Mouse (Mus musculus): ENCODE measurements around the gene Cacna1d.

Cacna1d gene

DNA sequence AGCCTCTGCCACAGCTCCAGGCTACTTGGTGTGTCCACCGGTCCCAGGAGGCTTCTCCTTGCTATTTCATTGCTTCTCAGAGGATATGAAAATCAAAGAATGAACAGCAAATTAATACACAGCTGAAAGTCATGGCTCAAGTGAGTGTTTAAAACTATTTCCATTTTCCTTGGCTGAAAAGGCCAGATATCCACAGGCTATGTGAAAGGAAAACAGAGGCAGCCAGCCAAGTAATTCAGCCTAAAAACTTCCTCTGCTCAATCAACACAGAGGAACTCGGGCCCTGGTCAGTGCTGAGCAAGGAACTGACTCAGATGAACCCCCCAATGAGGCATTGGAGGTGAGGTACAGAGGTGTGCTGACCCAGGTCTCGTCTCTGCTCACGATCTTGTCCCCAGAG, 165.0 kb downstream of the Cacna1d start:
- no peak for DNase-seq

GRCm38 (mm10) chr14:30324994-30325393, 166.3 kb downstream of the Cacna1d start:
- no peak for DNase-seq

- DNase-seq = no peak
Observed at GRCm38 (mm10) chr14:30318715-30319437, 172.4 kb downstream of the Cacna1d start.

DNA sequence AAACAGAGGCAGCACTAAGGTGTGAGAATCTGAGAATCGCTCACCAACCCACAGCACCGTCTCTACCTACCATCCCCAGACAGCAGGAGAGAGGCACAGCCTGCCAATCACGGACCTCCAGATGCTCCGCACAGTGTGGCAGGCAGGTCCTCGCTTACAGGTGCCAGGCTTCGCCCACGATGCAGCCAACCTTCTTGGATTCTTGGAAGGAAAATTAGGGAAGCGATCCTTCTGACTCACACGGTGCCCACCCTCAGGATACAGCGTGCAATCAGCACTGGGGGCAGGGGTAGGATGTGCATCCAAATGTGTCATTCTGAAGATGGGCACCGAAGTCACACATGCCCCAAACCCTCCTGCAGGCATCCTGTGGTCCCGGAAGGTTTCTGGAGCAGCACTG, 173.0 kb downstream of the Cacna1d start:
- DNase-seq = no peak

- DNase-seq = no peak
Observed at GRCm38 (mm10) chr14:30317616-30318015, 173.6 kb downstream of the Cacna1d start.

DNA sequence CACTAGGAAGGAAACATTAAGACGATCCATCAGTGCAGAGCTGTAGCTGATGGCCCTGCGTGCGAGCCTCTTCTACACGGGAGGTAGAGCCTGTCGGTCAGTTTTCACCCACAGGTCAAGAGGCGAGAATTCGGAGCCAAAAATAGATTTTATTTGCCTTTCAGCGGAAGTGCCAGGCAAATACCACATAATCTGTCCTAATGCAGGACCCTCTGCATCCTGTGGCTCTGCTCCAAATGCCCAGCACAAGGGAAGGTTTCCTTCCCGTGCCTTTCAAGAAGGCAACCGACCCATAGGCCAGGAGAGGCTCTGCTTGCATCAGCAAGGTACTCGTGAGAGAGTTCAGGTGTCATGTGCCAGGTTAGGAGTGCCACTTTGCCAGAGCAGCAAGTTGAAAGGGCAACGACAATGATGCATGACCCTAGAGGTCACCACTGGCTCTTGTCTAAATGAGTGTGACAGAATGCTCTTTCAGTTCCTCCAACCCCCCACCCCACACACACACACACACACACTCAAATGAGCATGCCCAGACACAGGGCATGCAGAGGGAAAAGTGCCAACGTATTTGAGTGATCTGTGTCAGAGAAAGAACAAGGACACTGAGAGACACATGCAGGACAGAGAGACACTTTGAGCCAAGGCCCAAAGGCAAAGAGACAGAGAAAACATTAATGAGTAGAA, 179.9 kb downstream of the Cacna1d start:
- DNase-seq = no peak

DNA sequence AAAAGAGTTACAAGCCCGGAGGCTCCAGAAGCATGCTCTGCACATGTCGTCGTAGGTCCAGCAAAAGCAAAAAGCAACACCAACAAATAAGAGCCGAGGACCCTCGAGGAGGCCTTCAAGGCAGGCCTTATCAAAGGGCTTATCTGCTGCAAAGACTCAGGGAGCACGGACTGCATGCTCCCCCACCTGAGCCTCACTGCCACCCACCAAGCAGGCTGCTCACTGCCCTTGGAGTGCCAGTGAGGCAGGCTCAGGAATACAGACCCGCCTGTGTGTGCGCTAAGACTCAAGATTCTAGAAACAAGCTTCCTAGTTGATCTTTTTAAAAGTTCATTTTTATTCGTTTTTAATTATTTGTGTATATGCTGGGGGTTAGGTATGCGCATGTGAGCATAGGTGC, 181.0 kb downstream of the Cacna1d start:
- no peak for DNase-seq

GRCm38 (mm10) chr14:30306221-30306620, 185.0 kb downstream of the Cacna1d start:
- no peak for DNase-seq

GRCm38 (mm10) chr14:30299946-30300345, 191.3 kb downstream of the Cacna1d start:
- DNase-seq = no peak

DNA sequence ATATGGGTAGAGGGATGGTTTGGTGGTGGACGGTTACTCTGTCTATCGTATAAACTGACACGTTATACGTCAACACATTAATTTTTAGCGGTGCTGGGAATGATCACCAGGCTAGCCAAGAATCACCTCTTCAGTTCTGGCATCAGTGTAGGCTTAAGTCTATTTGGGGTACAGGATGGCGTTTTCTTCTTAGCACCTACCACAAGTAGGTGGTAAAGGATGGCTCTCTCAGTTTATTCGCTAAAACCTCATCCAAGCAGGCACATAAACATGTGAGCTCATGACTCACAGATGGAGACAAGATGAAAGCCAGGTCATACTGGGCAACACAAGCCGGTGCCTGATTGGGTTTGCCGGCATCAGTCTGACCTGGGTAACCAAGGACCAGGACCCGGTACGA, 193.8 kb downstream of the Cacna1d start:
- no peak for DNase-seq

- DNase-seq = no peak
Observed at GRCm38 (mm10) chr14:30292135-30292463, 199.2 kb downstream of the Cacna1d start.

DNA sequence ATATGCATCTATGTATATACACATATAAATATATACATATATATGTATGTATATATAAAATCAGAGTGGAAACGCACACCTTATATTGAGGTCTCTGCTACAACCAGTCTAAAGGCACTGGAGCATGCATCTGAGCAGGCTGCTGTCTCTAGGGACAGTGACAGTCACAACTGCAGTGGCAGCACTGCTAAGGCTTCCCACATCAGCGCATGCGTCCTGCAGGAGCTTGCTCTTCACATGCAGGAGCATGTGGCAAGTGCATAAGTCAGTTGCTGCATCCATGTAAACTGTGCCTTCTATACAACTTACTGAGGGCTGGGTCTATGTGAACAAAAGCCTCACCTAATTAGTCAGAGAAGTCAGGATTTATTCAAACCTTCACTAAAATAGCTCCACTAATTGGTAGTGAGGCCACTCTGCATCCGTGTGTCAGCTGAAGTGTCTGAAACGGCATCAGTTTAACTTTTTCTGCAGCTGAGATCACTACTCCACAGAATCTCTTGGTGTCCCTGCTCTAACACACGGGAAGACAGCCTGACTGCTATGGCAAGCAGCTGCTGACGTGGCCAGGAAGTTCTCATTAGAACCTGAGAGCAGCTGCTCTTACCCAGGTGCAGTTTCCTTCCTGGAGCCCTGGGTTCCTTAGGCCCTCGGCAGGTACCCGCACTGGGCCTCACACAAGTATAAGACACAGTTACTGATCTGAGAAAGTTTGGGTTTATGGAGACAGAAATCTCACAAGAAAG, 199.7 kb downstream of the Cacna1d start:
- DNase-seq = no peak

DNA sequence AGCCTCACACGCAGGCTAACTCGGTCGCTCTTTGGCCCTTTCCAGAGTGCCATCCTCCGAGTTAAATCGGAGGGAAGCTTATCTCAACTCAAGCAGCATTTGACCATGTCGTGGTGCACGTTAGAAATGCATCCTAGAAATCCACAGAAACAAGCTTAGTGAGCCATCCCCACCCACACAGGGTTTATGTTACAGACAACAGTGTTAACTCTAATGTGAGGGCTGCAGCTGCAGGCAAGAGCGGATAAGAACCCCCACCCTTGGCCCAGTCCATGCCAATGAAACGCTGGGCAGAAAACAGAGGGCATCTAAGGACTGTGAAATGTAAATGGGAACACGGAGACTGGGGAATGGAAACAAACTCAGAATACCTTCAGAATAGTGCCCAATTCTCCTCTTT, 206.8 kb downstream of the Cacna1d start:
- DNase-seq = no peak

DNA sequence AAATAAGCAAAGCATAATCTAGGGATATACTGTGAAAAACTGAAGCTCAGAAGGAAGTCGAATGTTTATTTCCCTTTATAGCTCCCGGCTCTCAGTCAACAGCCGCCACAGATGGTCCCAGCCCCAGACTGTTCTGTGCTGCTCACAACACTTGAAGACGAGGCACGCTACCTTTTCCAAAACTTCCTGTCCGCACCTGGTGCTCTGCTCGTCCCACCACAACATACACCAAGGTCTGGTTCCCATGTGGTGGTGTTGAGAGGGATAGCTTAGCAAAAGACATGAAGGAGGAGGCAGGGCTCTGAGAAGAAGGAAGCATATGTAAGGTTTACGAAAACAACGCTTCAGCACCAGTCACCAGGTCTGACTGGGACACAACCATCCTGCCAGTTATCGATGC, 207.2 kb downstream of the Cacna1d start:
- no peak for DNase-seq

DNA sequence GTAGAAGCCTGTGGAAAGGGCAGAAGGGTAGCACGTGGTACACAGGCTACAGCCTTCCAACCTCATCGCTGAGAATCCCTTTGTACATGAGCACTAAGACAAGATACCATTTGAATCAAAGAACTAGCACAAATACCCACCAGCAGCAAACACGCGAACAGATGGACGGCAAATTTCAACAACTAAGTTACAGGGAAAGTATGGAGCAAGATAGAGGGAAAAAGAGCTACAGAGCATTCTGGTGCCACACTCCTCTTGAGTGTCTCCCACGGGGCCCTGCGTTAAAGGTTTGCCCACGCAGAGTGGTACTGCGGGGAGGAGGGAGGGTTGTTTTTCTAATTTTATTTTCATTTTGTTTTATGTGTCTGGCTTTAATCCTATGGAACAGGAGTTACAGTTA, 215.7 kb downstream of the Cacna1d start:
- DNase-seq = no peak

GRCm38 (mm10) chr14:30272976-30273375, 218.3 kb downstream of the Cacna1d start:
- no peak for DNase-seq

DNA sequence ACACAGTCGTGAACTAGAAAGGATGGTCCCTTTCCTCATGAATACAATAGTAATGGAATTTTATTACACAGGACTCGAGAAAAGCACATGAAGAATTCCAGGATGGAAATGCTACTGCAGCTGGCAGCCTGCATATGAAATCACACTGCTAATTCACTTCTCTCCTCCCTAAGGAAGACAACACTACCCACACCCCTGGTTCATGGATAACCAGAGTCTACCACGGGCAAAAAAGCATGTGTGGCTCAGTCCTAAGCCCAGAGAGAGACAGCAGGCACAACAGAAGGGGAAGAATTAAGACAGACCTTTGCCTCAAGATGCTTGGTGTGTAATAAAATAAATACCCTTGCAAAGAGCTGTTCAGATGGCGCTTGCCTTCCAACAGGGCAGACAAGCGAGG, 218.7 kb downstream of the Cacna1d start:
- no peak for DNase-seq

DNA sequence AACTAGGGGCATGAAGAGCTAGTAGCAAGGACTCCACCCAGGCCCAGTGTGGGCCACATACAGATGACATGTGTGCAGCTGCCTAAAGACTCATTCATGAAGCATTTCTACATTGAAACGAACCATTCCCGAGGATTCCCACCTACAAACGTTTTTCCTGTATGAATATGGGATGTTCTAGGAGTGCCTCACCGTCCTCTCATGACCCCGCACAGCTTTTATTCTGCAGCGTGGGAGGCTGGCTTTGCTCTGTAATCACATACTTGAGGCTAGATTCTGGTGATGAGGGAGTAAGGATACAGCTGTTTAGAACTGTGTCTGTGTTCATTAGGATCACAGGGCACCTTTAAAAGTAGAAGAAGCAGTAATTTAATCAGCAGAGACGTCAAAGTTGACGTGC, 219.4 kb downstream of the Cacna1d start:
- DNase-seq = no peak

GRCm38 (mm10) chr14:30270350-30270749, 220.9 kb downstream of the Cacna1d start:
- DNase-seq = no peak

DNA sequence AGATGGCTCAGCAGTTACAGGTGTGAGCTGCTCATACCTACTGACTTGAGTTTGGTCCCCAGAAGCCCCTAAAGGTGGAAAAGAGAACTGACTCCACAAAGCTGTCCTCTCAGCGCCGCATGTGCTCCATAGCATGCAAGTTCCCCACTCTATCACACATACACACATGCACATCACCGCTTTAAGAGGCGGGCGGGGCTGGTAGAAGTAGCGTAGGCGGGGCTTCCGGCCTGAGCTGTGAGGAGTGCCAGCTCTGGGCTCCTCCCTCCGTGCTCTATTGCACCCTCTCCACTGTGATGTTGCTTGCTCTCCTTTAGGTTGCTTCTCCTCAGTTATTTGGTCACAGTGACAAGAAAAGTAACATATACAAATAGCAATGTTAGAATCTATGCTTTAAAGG, 225.5 kb downstream of the Cacna1d start:
- DNase-seq = no peak

DNA sequence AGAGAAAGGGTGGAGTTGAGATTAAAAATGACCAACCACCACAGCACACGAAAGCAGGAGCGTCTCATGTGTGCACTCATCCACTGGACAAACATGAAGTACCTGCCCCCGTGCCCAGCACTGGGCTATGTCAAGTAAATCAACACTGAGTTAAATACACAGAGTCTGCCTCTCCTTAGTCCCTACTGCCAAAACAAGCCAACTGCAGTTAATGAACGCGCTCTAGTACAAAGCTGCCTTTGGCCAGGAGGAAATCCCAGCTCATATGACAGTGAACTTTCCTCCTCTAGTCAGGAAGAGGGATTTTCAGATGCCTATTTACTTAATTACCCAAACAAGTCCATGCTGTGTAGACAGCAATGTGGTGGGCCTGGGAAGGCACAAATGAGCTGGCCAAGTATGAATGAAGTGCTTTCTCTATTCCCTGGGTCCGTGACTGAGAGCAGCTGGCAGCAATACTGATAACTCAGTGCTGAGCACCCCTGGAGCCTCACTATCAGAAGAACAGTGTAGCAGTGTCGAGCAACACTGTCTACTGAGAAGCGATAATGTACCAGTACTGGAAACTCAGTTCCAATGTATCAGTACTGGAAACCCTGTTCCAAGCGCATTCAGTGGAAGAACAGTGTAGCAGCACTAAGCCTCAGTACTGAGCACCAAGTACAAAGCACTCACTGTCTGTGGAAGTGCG, 229.5 kb downstream of the Cacna1d start:
- no peak for DNase-seq

DNA sequence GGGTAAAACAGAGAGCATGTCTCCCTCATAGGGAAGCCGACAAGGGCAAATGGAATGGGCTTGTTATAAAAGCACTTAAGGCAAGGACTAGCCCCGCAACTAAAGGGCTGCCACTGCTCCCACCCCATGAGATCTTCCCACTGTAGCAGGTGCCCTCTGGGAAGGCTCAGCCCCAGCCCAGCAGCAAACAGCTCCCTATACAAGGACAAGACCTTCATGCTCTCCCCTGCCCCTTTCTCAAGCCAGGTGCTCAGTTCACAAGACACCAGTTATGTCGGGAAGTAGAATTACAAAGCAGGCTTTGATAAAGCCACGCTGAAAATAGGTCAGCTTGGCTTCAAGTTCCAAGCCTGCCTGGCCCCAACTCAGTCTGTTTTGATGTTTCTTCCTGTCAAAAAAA, 233.6 kb downstream of the Cacna1d start:
- no peak for DNase-seq

GRCm38 (mm10) chr14:30256486-30256885, 234.8 kb downstream of the Cacna1d start:
- no peak for DNase-seq
